Mouse (Mus musculus): ENCODE data around the gene Gm13277. TPM values are rescaled to one million over a fixed set of nuclear protein-coding genes. Genes with fewer than 3 reads are reported as not detected.
"Not testable (repeated sequence)": the region's sequence is repeated elsewhere in the genome, so short reads cannot be mapped to it uniquely, and the experiment has no call there.

The Gm13277 gene
- polyA plus RNA-seq, 1 experiment from 2014 or later, result not detected

- not testable (repeated sequence) for H3K4me2 ChIP-seq; H3K9ac ChIP-seq; H3K4me1 ChIP-seq (ENCODE audit: insufficient read depth); H3K4me3 ChIP-seq (ENCODE audit: low read depth, low read length); ATAC-seq (ENCODE audit: insufficient read depth); H3K36me3 ChIP-seq (ENCODE audit: insufficient read depth); H3K9me3 ChIP-seq (ENCODE audit: low read depth, low read length); H3K27ac ChIP-seq (ENCODE audit: low read depth); H3K27me3 ChIP-seq (ENCODE audit: insufficient read depth, low read length); DNase-seq
- WGBS, result 3% methylated on average over 6 of the region's 34 CpGs
Observed at GRCm38 (mm10) chr4:88805761-88806160, 17.3 kb downstream of the Gm13277 start.

GRCm38 (mm10) chr4:88815928-88816327 is 27.5 kb downstream of the Gm13277 start, which contains the start of gene Ifna7:
Gene Ifna7 (plus strand): TSS chr4:88816228.
- TF ChIP-seq CTCF (IDR thresholded peaks at IDR 0.05; ENCODE audit: low read depth), result no peak
- 51% methylated on average over 3 of the region's 3 CpGs for WGBS
- Histone ChIP-seq H3K4me3 (ENCODE audit: low read depth, low read length) (no peak within 1 kb of the TSS), H3K9ac (no peak within 1 kb of the TSS), H3K27me3 (ENCODE audit: insufficient read depth, low read length) (no peaks in the 10 kb centered on the region; the same call in 1 of the 2 replicates), H3K4me2 (no peak within 1 kb of the TSS), H3K4me1 (ENCODE audit: insufficient read depth) (no peaks in the 10 kb centered on the region), H3K27ac (ENCODE audit: low read depth) (no peak within 1 kb of the TSS), H3K36me3 (ENCODE audit: insufficient read depth) (no peaks in the 10 kb centered on the region), H3K9me3 (ENCODE audit: low read depth, low read length) (no peaks in the 10 kb centered on the region)
- no peak for DNase-seq
- ATAC-seq (ENCODE audit: insufficient read depth), result no peak

DNA sequence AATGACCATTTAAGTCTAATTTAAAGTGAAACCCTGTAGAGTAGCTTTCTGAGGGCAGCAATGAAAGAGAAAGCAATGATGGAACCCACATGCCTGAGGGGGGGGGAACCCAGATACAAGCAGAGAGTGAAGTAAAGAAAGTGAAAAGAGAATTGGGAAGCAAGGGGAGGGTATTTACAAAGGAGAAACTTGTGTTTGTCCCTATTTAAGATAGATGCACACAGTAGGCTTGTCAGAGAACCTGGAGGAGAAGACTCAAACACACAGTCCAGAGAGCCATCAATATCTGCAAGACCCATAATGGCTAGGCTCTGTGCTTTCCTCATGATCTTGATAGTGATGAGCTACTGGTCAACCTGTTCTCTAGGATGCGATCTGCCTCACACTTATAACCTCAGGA is 31.2 kb downstream of the Gm13277 start, which contains the start of gene Ifna11:
Gene Ifna11, plus strand, starts transcription at position 301 of the 400 bp plus-strand sequence.
- no peaks in the 10 kb centered on the region; the same call in 1 of the 2 replicates for H3K27me3 ChIP-seq (ENCODE audit: insufficient read depth, low read length)
- 83% methylated on average over 1 of the region's 1 CpGs for WGBS
- H3K4me3 ChIP-seq (ENCODE audit: low read depth, low read length), result no peak within 1 kb of the TSS
- no peaks in the 10 kb centered on the region for H3K9me3 ChIP-seq (ENCODE audit: low read depth, low read length)
- no peak within 1 kb of the TSS for H3K27ac ChIP-seq (ENCODE audit: low read depth)
- no peak within 1 kb of the TSS for H3K4me2 ChIP-seq
- no peak for TF ChIP-seq CTCF (IDR thresholded peaks at IDR 0.05; ENCODE audit: low read depth)
- H3K36me3 ChIP-seq (ENCODE audit: insufficient read depth), result no peaks in the 10 kb centered on the region
- H3K4me1 ChIP-seq (ENCODE audit: insufficient read depth), result no peaks in the 10 kb centered on the region
- ATAC-seq (ENCODE audit: insufficient read depth) (no peak), DNase-seq (no peak)
- no peak within 1 kb of the TSS for H3K9ac ChIP-seq

GRCm38 (mm10) chr4:88822995-88823394 is 34.6 kb downstream of the Gm13277 start:
- no peaks in the 10 kb centered on the region for H3K27me3 ChIP-seq (ENCODE audit: insufficient read depth, low read length)
- H3K27ac ChIP-seq (ENCODE audit: low read depth), result no peak overlapping the region
- H3K9ac ChIP-seq, result no peak overlapping the region
- H3K4me2 ChIP-seq, result no peak overlapping the region
- H3K4me3 ChIP-seq (ENCODE audit: low read depth, low read length), result no peak overlapping the region
- ATAC-seq (ENCODE audit: insufficient read depth) (no peak), DNase-seq (peak; percentile 62)
- TF ChIP-seq CTCF (IDR thresholded peaks at IDR 0.05; ENCODE audit: low read depth), result peak; percentile 58
- no peaks in the 10 kb centered on the region for H3K4me1 ChIP-seq (ENCODE audit: insufficient read depth)
- WGBS, result 20% methylated on average over 4 of the region's 4 CpGs
- no peaks in the 10 kb centered on the region for H3K9me3 ChIP-seq (ENCODE audit: low read depth, low read length)
- no peaks in the 10 kb centered on the region for H3K36me3 ChIP-seq (ENCODE audit: insufficient read depth)

DNA sequence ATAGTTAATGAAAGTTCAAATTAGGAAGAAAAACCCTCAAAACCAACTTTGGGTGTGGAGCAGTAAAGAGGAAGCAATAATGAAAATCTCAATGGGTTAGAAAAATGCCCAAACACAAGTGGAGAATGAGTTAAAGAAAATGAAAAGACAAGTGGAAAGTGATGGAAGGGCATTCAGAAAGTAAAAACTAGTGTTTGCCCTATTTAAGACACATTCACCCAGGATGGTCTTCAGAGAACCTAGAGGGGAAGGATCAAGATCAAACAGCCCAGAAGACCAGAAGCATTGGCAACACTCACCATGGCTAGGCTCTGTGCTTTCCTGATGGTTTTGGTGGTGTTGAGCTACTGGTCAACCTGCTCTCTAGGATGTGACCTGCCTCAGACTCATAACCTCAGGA is 38.7 kb downstream of the Gm13277 start, which contains the start of gene Ifna6:
Gene Ifna6, plus strand, starts transcription at position 301 of the 400 bp plus-strand sequence.
- not testable (repeated sequence) for H3K4me2 ChIP-seq; H3K27me3 ChIP-seq (ENCODE audit: insufficient read depth, low read length); H3K27ac ChIP-seq (ENCODE audit: low read depth); H3K9me3 ChIP-seq (ENCODE audit: low read depth, low read length); H3K36me3 ChIP-seq (ENCODE audit: insufficient read depth); H3K9ac ChIP-seq; H3K4me3 ChIP-seq (ENCODE audit: low read depth, low read length); ATAC-seq (ENCODE audit: insufficient read depth); H3K4me1 ChIP-seq (ENCODE audit: insufficient read depth); DNase-seq

- Histone ChIP-seq H3K9ac (no peak overlapping the region), H3K9me3 (ENCODE audit: low read depth, low read length) (no peaks in the 10 kb centered on the region), H3K4me3 (ENCODE audit: low read depth, low read length) (no peak overlapping the region), H3K27me3 (ENCODE audit: insufficient read depth, low read length) (no peaks in the 10 kb centered on the region), H3K36me3 (ENCODE audit: insufficient read depth) (no peaks in the 10 kb centered on the region), H3K27ac (ENCODE audit: low read depth) (no peak overlapping the region), H3K4me1 (ENCODE audit: insufficient read depth) (no peaks in the 10 kb centered on the region), H3K4me2 (no peak overlapping the region)
- ATAC-seq (ENCODE audit: insufficient read depth) (no peak), DNase-seq (peak; percentile 63)
- WGBS, result 30% methylated on average over 4 of the region's 4 CpGs
- TF ChIP-seq CTCF (IDR thresholded peaks at IDR 0.05; ENCODE audit: low read depth), result peak; percentile 45
Observed at GRCm38 (mm10) chr4:88830523-88830922, 42.1 kb downstream of the Gm13277 start.

DNA sequence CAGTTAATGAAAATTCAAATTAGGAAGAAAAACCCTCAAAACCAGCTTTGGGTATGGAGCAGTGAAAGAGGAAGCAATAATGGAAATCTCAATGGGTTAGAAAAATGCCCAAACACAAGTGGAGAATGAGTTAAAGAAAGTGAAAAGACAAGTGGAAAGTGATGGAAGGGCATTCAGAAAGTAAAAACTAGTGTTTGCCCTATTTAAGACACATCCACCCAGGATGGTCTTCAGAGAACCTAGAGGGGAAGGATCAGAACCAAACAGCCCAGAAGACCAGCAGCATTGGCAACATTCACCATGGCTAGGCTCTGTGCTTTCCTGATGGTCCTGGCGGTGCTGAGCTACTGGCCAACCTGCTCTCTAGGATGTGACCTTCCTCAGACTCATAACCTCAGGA is 46.8 kb downstream of the Gm13277 start, which contains the start of gene Ifna5:
Gene Ifna5, plus strand, starts transcription at position 301 of the 400 bp plus-strand sequence.
- H3K9ac ChIP-seq; H3K9me3 ChIP-seq (ENCODE audit: low read depth, low read length); H3K27ac ChIP-seq (ENCODE audit: low read depth); H3K27me3 ChIP-seq (ENCODE audit: insufficient read depth, low read length); H3K36me3 ChIP-seq (ENCODE audit: insufficient read depth); H3K4me1 ChIP-seq (ENCODE audit: insufficient read depth); DNase-seq; H3K4me2 ChIP-seq; ATAC-seq (ENCODE audit: insufficient read depth); H3K4me3 ChIP-seq (ENCODE audit: low read depth, low read length): not testable (repeated sequence)
- 82% methylated on average over 1 of the region's 1 CpGs for WGBS

Other genes starting within 250 kb of the Gm13277 start
- not detected in 2 replicates for gene Ifna15, start 230.4 kb upstream of the Gm13277 start, polyA plus RNA-seq (2014; fragmentation: Nextera tagmentation; extraction: Ambion mirVana)
- gene Ifna14, start 216.8 kb upstream of the Gm13277 start, polyA plus RNA-seq (2014; fragmentation: Nextera tagmentation; extraction: Ambion mirVana), result not detected in 2 replicates
- not detected in 2 replicates for gene Ifna9, start 196.2 kb upstream of the Gm13277 start, polyA plus RNA-seq (2014; fragmentation: Nextera tagmentation; extraction: Ambion mirVana)
- not detected in 2 replicates for gene Ifna12, start 185.3 kb upstream of the Gm13277 start, polyA plus RNA-seq (2014; fragmentation: Nextera tagmentation; extraction: Ambion mirVana)
- not detected in 2 replicates for gene C87499, start 154.2 kb upstream of the Gm13277 start, polyA plus RNA-seq (2014; fragmentation: Nextera tagmentation; extraction: Ambion mirVana)
- gene Ifna13, start 144.2 kb upstream of the Gm13277 start, polyA plus RNA-seq (2014; fragmentation: Nextera tagmentation; extraction: Ambion mirVana), result not detected in 2 replicates
- gene Ifna16, start 111.7 kb upstream of the Gm13277 start, polyA plus RNA-seq (2014; fragmentation: Nextera tagmentation; extraction: Ambion mirVana), result not detected in 2 replicates
- gene Ifna2, start 104.7 kb upstream of the Gm13277 start, polyA plus RNA-seq (2014; fragmentation: Nextera tagmentation; extraction: Ambion mirVana), result not detected in 2 replicates
- not detected in 2 replicates for gene Ifnab, start 97.3 kb upstream of the Gm13277 start, polyA plus RNA-seq (2014; fragmentation: Nextera tagmentation; extraction: Ambion mirVana)
- 1.1 TPM in 2 replicates for gene Gm26566, start 66.8 kb upstream of the Gm13277 start, polyA plus RNA-seq (2014; fragmentation: Nextera tagmentation; extraction: Ambion mirVana)
- 117 TPM in 2 replicates for gene Klhl9, start 66.2 kb upstream of the Gm13277 start, polyA plus RNA-seq (2014; fragmentation: Nextera tagmentation; extraction: Ambion mirVana)
- not detected in 2 replicates for gene Gm13271, start 33.8 kb upstream of the Gm13277 start, polyA plus RNA-seq (2014; fragmentation: Nextera tagmentation; extraction: Ambion mirVana)
- gene Gm13283, start 28.5 kb upstream of the Gm13277 start, polyA plus RNA-seq (2014; fragmentation: Nextera tagmentation; extraction: Ambion mirVana), result 0.27 and 0.33 TPM in 2 replicates
- 0.60 TPM in 1 of 2 replicates, not detected in the other for gene Gm13290, start 14.8 kb upstream of the Gm13277 start, polyA plus RNA-seq (2014; fragmentation: Nextera tagmentation; extraction: Ambion mirVana)
- gene Gm13289, start 11.7 kb upstream of the Gm13277 start, polyA plus RNA-seq (2014; fragmentation: Nextera tagmentation; extraction: Ambion mirVana), result not detected in 2 replicates
- not detected in 2 replicates for gene Gm13272, start 8.8 kb upstream of the Gm13277 start, polyA plus RNA-seq (2014; fragmentation: Nextera tagmentation; extraction: Ambion mirVana)
- gene Ifnz, start 6.5 kb upstream of the Gm13277 start, polyA plus RNA-seq (2014; fragmentation: Nextera tagmentation; extraction: Ambion mirVana), result 0.14 and 0.26 TPM in 2 replicates
- gene Gm13276, start 2.9 kb upstream of the Gm13277 start, polyA plus RNA-seq (2014; fragmentation: Nextera tagmentation; extraction: Ambion mirVana), result not detected in 2 replicates
- not detected in 2 replicates for gene Gm13278, start 2.9 kb downstream of the Gm13277 start, polyA plus RNA-seq (2014; fragmentation: Nextera tagmentation; extraction: Ambion mirVana)
- gene Gm13275, start 5.9 kb downstream of the Gm13277 start, polyA plus RNA-seq (2014; fragmentation: Nextera tagmentation; extraction: Ambion mirVana), result not detected in 2 replicates
- not detected in 2 replicates for gene Gm13279, start 8.8 kb downstream of the Gm13277 start, polyA plus RNA-seq (2014; fragmentation: Nextera tagmentation; extraction: Ambion mirVana)
- gene Gm13285, start 11.0 kb downstream of the Gm13277 start, polyA plus RNA-seq (2014; fragmentation: Nextera tagmentation; extraction: Ambion mirVana), result 1.2 and 1.7 TPM in 2 replicates
- gene Gm13287, start 14.6 kb downstream of the Gm13277 start, polyA plus RNA-seq (2014; fragmentation: Nextera tagmentation; extraction: Ambion mirVana), result not detected in 2 replicates
- 0.09 TPM in 1 of 2 replicates, not detected in the other for gene Gm13288, start 16.9 kb downstream of the Gm13277 start, polyA plus RNA-seq (2014; fragmentation: Nextera tagmentation; extraction: Ambion mirVana)
- not detected in 2 replicates for gene Ifna7, start 27.6 kb downstream of the Gm13277 start, polyA plus RNA-seq (2014; fragmentation: Nextera tagmentation; extraction: Ambion mirVana)
- not detected in 2 replicates for gene Ifna11, start 31.3 kb downstream of the Gm13277 start, polyA plus RNA-seq (2014; fragmentation: Nextera tagmentation; extraction: Ambion mirVana)
- gene Ifna6, start 38.8 kb downstream of the Gm13277 start, polyA plus RNA-seq (2014; fragmentation: Nextera tagmentation; extraction: Ambion mirVana), result not detected in 2 replicates
- not detected in 2 replicates for gene Ifna5, start 46.9 kb downstream of the Gm13277 start, polyA plus RNA-seq (2014; fragmentation: Nextera tagmentation; extraction: Ambion mirVana)
- gene Ifna4, start 53.2 kb downstream of the Gm13277 start, polyA plus RNA-seq (2014; fragmentation: Nextera tagmentation; extraction: Ambion mirVana), result not detected in 2 replicates
- not detected in 2 replicates for gene Ifna1, start 61.5 kb downstream of the Gm13277 start, polyA plus RNA-seq (2014; fragmentation: Nextera tagmentation; extraction: Ambion mirVana)
- gene Ifne, start 91.6 kb downstream of the Gm13277 start, polyA plus RNA-seq (2014; fragmentation: Nextera tagmentation; extraction: Ambion mirVana), result not detected in 2 replicates